ENCODE assay signal across 26 mouse cellular contexts in the genomic region with DNA sequence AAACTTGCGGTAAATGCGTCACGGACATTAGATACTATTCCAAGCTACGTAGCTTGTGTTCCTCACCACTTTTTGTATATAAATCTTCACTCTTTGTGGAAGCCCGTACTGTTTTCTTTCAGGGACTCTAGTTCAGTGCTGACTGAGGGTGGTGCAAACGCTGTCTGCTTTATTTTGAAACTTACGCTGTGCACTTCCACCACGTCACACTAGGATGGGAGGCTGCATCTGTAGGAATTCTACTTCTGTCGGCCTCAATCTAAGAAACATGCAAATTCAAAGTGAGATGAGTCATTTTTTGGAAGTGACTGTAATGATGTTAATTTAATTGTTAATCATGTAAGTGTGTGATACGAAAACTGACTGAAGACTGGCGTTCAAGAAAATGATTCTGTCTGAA.
"Had no signal": no experiment of that assay in that cellular context is flagged by ENCODE, and none has a peak within 500 bp of the region (broad histone marks: within the 10 kb centered on the region; RNA-seq: fewer than 3 reads in every experiment).

No protein-coding gene starts in this region.

- H3K9ac ChIP-seq: hindbrain, embryonic 12.5 days; hindbrain, embryonic 14.5 days; intestine, embryonic 15.5 days; limb, embryonic 12.5 days; liver, embryonic 13.5 days had no signal

- H3K4me3 ChIP-seq: heart, adult 2 months; hindbrain, embryonic 10.5 days; hindbrain, embryonic 12.5 days; intestine, embryonic 15.5 days; layer of hippocampus, adult 2 months; left cerebral cortex, adult 2 months; limb, embryonic 10.5 days; limb, embryonic 12.5 days; liver, embryonic 13.5 days had no signal

- H3K4me1 ChIP-seq: hindbrain, embryonic 10.5 days; hindbrain, embryonic 12.5 days; intestine, embryonic 15.5 days; limb, embryonic 10.5 days; limb, embryonic 12.5 days; liver, embryonic 13.5 days had no signal

- H3K27me3 ChIP-seq: hindbrain, embryonic 12.5 days; intestine, embryonic 15.5 days; limb, embryonic 12.5 days; liver, embryonic 13.5 days had no signal

- H3K4me2 ChIP-seq: heart, embryonic 11.5 days; hindbrain, embryonic 12.5 days; hindbrain, embryonic 14.5 days; intestine, embryonic 15.5 days; limb, embryonic 12.5 days; liver, embryonic 11.5 days; liver, embryonic 13.5 days had no signal

- DNase-seq: gastrocnemius, postnatal 14 days; gastrocnemius, postnatal 36 days; heart, adult 11 months; heart, adult 2 months; heart, postnatal 10 days; heart, postnatal 4 days; kidney, adult 18-20 months; kidney, adult 8-10 months; kidney, postnatal 10 days; kidney, postnatal 25 days; kidney, postnatal 4 days; liver; liver, embryonic 13.5 days had no signal

- H3K9me3 ChIP-seq: hindbrain, embryonic 10.5 days; hindbrain, embryonic 12.5 days; intestine, embryonic 15.5 days; limb, embryonic 10.5 days; limb, embryonic 12.5 days; liver, embryonic 13.5 days had no signal

- H3K36me3 ChIP-seq: hindbrain, embryonic 10.5 days; intestine, embryonic 15.5 days; liver, embryonic 13.5 days had no signal

- H3K27ac ChIP-seq: heart, adult 2 months; hindbrain, embryonic 10.5 days; hindbrain, embryonic 12.5 days; hindbrain, embryonic 14.5 days; intestine, embryonic 15.5 days; layer of hippocampus, adult 2 months; left cerebral cortex, adult 2 months; limb, embryonic 10.5 days; limb, embryonic 12.5 days; liver, embryonic 13.5 days had no signal

- ATAC-seq: hindbrain, embryonic 16.5 days; inflammation-experienced regulatory T-cells, adult 6 months; intestine, embryonic 15.5 days; intestine, postnatal 0 days had no signal
